Mouse (Mus musculus) ES-E14 (cell line): ENCODE measurements at regions not wholly inside any gene's neighbourhood (a gene's known extent, or its start where the extent isn't known, plus 50 kb on each side); places are given as distances from the start of the nearest gene placed in this dataset.

Experiments used
- CHD2 ChIP-seq: IDR thresholded peaks from 2 replicates; pipeline ENCODE4 v1.6.1; 2014; ENCODE audit warnings: mild to moderate bottlenecking, low read depth, low read length, inconsistent platforms
- ZNF384 ChIP-seq: IDR thresholded peaks from 2 replicates; pipeline ENCODE4 v1.6.1; 2012; ENCODE audit warnings: low read depth, low read length, inconsistent platforms

DNA sequence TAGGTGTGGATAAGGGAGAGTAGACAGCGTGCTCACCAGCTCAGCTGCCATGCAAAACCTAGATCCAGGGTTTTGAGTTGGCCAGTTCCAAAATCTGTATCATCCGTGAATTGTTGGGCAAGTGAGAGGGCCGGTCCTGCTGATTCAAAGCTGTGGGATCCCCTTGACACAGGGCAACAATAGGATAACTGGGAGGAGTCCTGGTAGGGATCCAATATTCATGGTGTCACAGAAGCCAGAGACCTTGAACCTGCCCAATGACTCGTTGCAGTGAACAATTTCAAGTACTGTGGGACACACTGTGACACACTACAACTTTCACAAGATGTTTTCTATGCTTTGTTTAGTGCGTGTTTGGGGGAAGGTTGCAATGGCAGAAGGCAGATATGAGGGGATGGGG is 172.2 kb downstream of the Spata18 start:
- TF ChIP-seq ZNF384 (no peak), CHD2 (no peak)
